Mouse (Mus musculus): ENCODE results near the gene Reg4. TPM values are rescaled to one million over a fixed set of nuclear protein-coding genes. Genes with fewer than 3 reads are reported as not detected.

Reg4 gene
- not detected in 2 replicates for polyA plus RNA-seq (2012)

DNA sequence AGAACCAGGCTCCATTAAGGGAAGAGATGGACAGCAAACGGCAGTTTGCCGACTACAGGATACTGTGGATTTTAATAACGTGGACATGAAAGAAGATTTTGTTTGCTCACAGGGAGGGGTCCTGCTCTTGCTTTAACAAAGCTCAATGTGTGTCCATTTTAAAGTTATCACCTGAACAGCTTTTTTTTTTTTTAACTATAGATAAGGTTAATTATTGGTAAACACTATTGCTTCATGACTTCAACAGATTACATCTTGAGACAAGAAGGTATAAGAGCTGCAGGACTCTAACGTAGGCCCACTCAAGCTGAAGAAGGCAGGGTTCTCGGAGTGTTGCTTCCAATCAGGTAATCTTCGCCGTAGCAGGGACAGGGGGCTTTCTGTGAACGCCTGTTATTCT is at the start of gene Reg4:
TSS of gene Reg4 (plus strand) at position 301 of the 400 bp plus-strand sequence.

DNA sequence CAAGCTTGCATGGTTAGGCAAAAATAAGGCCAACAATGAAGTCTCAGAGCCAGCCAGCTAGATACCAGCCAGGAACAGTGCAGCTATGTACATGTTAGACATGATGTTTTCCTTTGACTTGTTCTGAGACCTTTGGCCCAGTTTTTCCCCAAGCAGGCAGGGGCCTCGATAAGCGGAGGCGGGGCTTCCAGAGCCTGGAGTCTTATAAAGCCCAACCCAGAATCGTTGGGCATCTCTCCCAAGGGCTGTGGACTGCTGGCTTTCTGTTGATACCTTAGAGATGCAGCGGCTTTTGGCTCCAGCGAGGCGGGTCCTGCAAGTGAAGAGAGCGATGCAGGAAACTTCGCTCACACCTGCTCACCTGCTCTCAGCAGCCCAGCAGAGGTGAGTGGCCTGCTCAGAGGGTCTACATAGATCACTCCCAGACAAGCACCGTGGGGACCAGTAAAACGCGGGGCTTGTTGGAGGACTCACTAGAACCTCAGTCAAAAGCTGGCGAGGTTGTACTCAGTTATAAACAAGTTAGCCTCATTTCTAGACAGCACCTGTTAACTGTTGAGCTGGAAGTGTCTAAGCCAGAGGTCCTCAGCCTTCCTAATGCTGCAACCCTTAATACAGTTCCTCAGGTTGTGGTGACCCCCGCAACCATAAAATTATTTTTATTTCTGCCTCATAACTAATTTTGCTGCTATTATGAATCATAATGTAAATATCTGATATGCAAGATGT is 58.4 kb downstream of the Reg4 start, which contains the start of gene Hmgcs2:
TSS of gene Hmgcs2 (plus strand) at position 232 of the 729 bp plus-strand sequence.

Other genes starting within 250 kb of the Reg4 start
- gene Notch2, start 208.6 kb upstream of the Reg4 start, polyA plus RNA-seq (2012), result 19.9 and 27.4 TPM in 2 replicates
- gene Adam30, start 61.5 kb upstream of the Reg4 start, polyA plus RNA-seq (2012), result 0.02 and 0.03 TPM in 2 replicates
- gene Hmgcs2, start 58.3 kb downstream of the Reg4 start, polyA plus RNA-seq (2012), result 0.06 and 0.22 TPM in 2 replicates
- gene Phgdh, start 117.8 kb downstream of the Reg4 start, polyA plus RNA-seq (2012), result 296 and 349 TPM in 2 replicates
- gene Zfp697, start 160.3 kb downstream of the Reg4 start, polyA plus RNA-seq (2012), result 0.32 and 0.35 TPM in 2 replicates
- not detected in 2 replicates for gene Gm4450, start 235.0 kb downstream of the Reg4 start, polyA plus RNA-seq (2012)